Mouse (Mus musculus) embryonic stem cell, embryonic (primary cell): ENCODE measurements around the gene Arl10.

Experiments
- CTCF ChIA-PET, 4 experiments: fragments of 300-600 bp in 2 of 4; fragments of 350-600 bp in 2 of 4; sonication (Branson Sonifier 250); formaldehyde crosslinking; loops; one replicate each; lab custom pipeline; 2022; ENCODE audit warnings: inconsistent platforms in 2 of 4; lab: Charles Lee
- POLR2A ChIA-PET, 4 experiments: fragments of 300-600 bp in 2 of 4; fragments of 350-600 bp in 2 of 4; sonication (Branson Sonifier 250); formaldehyde crosslinking; loops; one replicate each; lab custom pipeline; 2022; ENCODE audit warnings: antibody characterized with exemption in 4 of 4, inconsistent platforms in 1 of 4; lab: Charles Lee

Arl10 gene

DNA sequence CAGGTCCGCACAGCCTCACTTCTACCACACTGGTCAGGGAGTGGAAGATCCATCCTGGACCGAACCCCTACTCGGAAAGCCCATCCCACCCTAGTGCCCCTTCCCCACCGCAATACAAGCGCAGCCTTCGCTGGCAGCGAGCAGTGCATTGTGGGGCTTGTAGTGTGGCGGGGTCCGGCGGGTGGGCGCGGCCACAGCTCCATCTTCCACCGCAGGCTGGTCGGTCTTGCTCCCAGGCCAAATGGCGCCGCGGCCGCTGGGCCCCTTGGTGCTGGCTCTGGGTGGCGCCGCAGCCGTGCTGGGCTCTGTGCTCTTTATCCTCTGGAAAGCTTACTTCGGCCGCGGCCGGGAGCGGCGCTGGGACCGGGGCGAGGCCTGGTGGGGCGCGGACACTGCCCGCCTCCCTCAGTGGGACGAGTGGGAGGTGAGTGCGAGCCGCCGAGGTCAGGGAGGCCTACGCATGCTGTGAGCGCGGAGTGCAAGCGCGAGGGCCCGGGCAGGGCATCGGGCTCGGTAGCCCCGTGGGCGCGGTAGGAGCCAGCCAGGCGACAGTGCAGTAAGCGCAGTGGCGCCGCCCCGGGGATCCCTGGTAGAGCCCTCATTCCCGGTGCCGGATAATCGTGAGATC lies at the start of gene Arl10:
Arl10 (plus strand) TSS at position 162 of the 628 bp plus-strand sequence.
- CTCF ChIA-PET, result interaction anchor here in 3 of 4 experiments (0.5 to 1.5 kb wide), 5 partner anchors 9 to 135 kb away, joined by 3 to 6 read pairs (median 5); partner anchors contain the start of genes 4833439L19Rik (in 1 of the 3), Faf2 (in 1 of the 3), Higd2a (in 1 of the 3) and Nop16 (in 1 of the 3)
- POLR2A ChIA-PET, result interaction anchor here in 3 of 4 experiments (0.6 to 8.8 kb wide), 24 partner anchors 8 to 713 kb away, joined by 3 to 82 read pairs (median 6); partner anchors contain the start of genes 4833439L19Rik (in 3 of the 3), Higd2a (in 3 of the 3), Nop16 (in 3 of the 3) and Cltb (in 1 of the 3)

DNA sequence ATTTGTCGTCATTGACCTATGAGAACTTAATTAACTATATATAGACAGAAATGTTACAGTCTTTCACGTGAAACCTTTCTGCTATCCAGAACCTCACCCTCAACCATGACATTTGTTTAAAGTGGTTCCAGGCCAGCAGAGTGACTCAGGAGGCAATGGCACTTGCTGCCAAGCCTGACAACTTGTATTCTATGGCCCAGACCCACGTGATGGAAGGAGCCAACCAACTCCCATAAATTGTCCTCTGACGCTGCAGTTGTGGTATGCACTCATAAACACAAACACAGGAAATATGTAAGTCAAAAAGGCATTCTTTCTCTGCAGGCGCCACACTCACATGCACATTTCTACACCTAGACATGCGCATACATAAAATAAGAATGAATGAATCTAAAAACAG lies 47.7 kb upstream of the Arl10 start:
- CTCF ChIA-PET, result no interaction called here
- POLR2A ChIA-PET, result interaction anchor here in 1 of 4 experiments (0.5 kb wide), 1 partner anchor 70 kb away, joined by 3 read pairs; no protein-coding TSS in a partner anchor

- ChIA-PET POLR2A (interaction anchor here in 2 of 4 experiments (0.6 to 0.7 kb wide), 2 partner anchors 18 to 100 kb away, joined by 3 read pairs; no protein-coding TSS in a partner anchor), CTCF (interaction anchor here in 1 of 4 experiments (0.8 kb wide), 1 partner anchor 11 kb away, joined by 3 read pairs; no protein-coding TSS in a partner anchor)
Observed at GRCm38 (mm10) chr13:54532134-54532533, 42.7 kb upstream of the Arl10 start.

DNA sequence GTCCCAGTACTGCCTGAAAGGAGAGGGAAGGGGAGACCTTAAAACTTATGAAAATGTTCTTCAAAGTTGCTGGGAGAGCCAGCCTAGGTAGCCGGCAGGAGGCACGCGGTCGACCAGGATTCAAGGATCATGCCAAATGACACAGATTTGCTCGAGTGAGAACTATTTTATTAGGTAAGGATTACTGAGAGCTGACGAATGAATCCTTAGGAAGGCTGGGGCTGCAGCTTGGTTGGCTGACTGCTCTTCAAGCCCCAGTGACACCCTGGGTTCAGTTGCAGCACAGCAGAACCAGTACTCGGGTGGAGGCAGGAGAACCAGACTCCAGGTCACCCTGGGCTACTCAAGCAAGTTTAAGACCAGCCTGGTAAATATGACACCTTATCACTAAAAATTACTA lies 26.8 kb upstream of the Arl10 start:
- POLR2A ChIA-PET, result interaction anchor here in 1 of 4 experiments (0.6 to 1.1 kb wide), 2 partner anchors 14 to 326 kb away, joined by 3 read pairs; no protein-coding TSS in a partner anchor
- CTCF ChIA-PET, result no interaction called here

DNA sequence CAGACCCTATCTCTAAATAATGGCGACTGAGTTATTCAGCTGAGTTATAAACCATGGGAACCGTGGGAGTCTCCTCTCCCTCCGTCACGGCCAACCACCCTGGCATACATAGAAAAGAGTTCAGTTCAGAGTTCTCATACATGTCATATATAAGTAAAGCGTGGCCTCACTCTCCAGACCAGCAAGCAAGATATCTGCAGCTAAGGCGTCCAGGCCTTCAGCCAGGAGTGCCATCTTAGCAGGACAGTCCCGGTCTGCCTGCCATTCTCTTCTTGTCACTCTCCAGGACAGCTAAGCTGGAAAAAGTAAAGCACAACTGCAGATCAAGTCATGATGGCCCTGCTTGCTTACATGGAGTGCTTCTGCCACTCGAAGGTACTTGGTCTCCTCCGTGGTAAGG lies 18.6 kb upstream of the Arl10 start:
- ChIA-PET CTCF (interaction anchor here in 2 of 4 experiments (0.7 to 1.0 kb wide), 2 partner anchors 9 to 501 kb away, joined by 3 to 12 read pairs; partner anchors contain the start of gene 4833439L19Rik (in 1 of the 2)), POLR2A (interaction anchor here in 3 of 4 experiments (0.7 to 1.2 kb wide), 4 partner anchors 9 to 52 kb away, joined by 3 to 4 read pairs (median 4); partner anchors contain the start of genes 4833439L19Rik (in 1 of the 3) and Simc1 (in 1 of the 3))

DNA sequence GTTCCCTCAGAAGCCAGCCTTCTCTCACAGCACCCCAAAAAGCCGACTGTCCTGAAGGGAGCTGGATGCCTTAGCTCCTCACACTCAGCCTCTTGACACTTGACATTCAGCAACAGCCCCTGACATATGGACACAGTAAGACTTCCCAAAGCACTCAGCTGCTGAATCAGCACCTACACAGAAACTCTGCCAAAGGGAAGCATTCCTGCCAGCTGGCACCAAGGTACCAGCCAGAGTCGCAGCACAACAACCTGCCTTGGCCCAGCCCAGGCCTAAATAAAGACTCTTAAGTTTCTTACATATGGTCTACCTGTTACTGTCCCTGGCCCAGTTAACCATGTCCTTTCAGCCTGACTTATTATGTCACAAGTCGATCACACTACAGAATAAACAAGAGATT lies 18.0 kb upstream of the Arl10 start:
- ChIA-PET CTCF (interaction anchor here in 1 of 4 experiments (0.7 to 1.0 kb wide), 2 partner anchors 8 to 184 kb away, joined by 3 to 5 read pairs; partner anchors contain the start of gene 4833439L19Rik), POLR2A (interaction anchor here in 2 of 4 experiments (1.1 to 1.6 kb wide), 4 partner anchors 9 to 53 kb away, joined by 3 to 4 read pairs (median 4); partner anchors contain the start of genes Simc1 (in 2 of the 2), 4833439L19Rik (in 1 of the 2), Higd2a (in 1 of the 2) and Nop16 (in 1 of the 2))

GRCm38 (mm10) chr13:54557652-54558051 lies 17.2 kb upstream of the Arl10 start:
- ChIA-PET CTCF (interaction anchor here in 1 of 4 experiments (0.5 kb wide), 1 partner anchor 185 kb away, joined by 3 read pairs; no protein-coding TSS in a partner anchor), POLR2A (interaction anchor here in 2 of 4 experiments (1.2 to 1.6 kb wide), 3 partner anchors 9 to 54 kb away, joined by 3 to 4 read pairs (median 4); partner anchors contain the start of genes Higd2a (in 1 of the 2), Nop16 (in 1 of the 2) and Simc1 (in 1 of the 2))

DNA sequence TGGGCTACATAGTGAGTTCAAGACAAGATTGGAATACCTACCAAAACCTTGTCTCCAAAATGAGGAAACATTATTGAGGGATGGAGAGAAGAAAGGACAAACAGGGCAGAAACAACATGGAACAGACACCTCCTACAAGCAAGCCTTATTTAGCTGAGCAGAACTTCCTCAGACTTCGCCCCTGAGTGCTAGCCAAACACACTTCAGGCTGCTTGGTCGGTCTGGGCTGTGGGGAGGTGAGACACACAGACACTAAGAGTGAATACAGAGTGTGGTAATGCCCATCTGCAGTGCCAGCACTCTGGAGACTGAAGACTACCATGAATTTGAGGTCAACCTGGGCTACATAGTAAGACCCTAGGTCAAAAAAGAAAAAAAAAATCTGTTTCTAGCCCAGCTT lies 15.2 kb upstream of the Arl10 start:
- POLR2A ChIA-PET, result no interaction called here
- CTCF ChIA-PET, result interaction anchor here in 2 of 4 experiments (0.7 to 1.5 kb wide), 2 partner anchors 112 to 312 kb away, joined by 3 read pairs; no protein-coding TSS in a partner anchor

DNA sequence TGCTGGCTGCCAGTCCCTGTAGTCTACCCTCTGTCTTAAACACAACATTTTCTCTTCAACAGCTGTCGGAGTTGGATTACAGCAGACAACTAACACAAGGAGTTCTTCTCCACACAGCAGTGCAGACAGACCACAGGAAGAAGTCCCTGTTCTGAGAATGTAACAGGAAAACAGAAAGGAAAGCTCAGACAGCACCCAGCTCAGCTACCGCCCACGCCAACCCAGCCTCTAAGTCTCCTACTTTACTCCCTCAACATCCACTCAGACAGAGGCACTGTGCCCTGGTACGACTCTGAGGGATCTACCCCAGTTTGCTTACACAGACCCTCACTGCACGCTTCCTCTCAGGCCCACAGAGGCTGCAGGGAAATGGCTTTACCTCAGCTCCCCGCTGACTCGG lies 14.2 kb upstream of the Arl10 start:
- CTCF ChIA-PET, result no interaction called here
- POLR2A ChIA-PET, result no interaction called here

DNA sequence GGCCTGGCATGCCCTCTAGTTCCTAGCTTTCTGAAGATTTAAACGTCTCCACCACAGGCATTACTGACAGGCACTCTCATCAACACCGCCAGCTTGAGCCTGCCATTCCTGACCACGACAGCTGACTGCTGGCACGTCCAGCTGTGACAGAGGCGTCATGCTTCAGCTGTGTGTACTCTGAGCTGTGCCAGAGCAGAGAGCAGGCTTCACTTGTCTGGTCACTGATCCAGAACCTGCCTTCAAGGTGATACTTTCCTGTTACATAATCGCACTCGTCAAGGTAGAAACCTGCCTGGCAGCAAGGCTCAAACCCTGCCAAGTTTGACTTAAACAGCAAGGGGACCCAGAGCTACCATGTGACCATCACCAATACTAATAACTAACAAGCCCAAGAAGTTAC lies 12.3 kb upstream of the Arl10 start:
- ChIA-PET POLR2A (interaction anchor here in 2 of 4 experiments (1.0 to 2.0 kb wide), 8 partner anchors 8 to 58 kb away, joined by 3 to 6 read pairs (median 4); partner anchors contain the start of genes Higd2a (in 1 of the 2), Nop16 (in 1 of the 2) and Simc1 (in 1 of the 2)), CTCF (interaction anchor here in 2 of 4 experiments (0.7 to 1.0 kb wide), 2 partner anchors 13 to 42 kb away, joined by 3 read pairs; no protein-coding TSS in a partner anchor)

DNA sequence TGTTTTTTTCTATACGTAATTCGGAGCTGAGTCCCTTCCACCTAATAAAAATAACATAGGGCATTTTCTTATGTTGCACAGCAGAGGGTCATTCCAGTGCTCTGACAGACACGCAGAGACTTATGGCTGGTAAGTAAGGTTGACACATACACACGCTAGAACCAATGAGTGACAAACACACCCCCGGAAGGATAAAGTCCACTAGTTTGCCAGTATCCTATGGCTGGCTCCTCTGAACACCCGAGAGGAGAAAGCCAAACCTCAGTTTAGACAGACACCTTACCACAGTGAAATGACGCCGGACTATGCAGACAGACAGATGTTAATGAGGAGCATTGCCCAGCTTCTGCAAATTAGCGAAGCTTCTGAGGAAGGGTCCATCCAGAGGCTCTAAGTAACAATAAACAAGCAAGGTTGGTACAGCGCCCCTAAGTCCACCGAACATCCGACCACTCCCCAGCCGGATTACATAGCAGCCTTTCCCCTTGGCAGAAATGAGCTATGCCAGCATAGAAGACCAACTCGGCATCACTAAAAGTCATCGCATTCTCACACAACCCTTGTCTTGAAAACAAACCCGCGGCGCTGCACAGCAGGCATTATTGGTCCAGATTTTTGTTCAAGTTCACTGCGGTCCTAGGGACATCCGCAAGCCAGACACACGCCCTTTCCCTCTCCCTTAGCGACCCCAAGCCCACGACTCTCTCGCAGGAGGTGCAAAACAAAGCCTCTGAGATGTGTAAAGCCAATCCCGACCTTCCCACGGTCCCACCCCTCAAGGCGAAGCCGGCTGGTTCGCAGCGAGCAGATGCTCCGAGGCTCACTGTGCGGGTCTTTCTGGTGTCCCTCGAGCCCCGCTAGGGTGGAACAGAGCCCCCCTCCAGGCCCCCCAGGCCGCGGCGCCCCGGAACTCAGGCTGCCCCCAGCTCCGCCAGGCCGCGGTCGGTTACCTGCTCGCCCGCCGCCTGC lies 10.3 kb upstream of the Arl10 start:
- ChIA-PET CTCF (interaction anchor here in 1 of 4 experiments (1.2 to 1.6 kb wide), 5 partner anchors 8 to 192 kb away, joined by 3 to 8 read pairs (median 3); partner anchors contain the start of gene Faf2), POLR2A (interaction anchor here in 3 of 4 experiments (0.6 to 6.1 kb wide), 15 partner anchors 10 to 217 kb away, joined by 3 to 40 read pairs (median 4); partner anchors contain the start of genes Arl10 (in 3 of the 3), Simc1 (in 2 of the 3), Higd2a (in 1 of the 3) and Nop16 (in 1 of the 3))

DNA sequence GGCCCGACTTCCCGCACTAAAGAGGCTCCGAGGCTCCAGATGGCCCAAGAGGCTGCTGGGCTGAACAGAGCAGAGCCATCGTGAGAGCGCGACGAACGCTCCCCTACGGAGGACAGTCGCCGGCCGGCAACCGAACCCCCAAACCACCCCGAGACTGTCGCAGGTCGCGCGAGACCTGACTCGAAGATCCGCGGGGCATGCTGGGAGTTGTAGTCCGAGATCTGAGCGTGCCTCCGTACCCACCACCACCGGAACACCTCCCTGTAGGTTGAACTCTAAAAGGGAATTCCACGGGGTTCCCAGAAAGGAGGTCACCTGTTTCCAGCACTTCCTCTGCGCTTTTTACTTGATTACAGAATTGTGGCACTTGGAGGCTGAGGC lies 9.6 kb upstream of the Arl10 start, which contains the start of gene 4833439L19Rik:
4833439L19Rik (minus strand) TSS at position 235 of the 381 bp plus-strand sequence.
- CTCF ChIA-PET, result interaction anchor here in 3 of 4 experiments (0.6 to 1.9 kb wide), 15 partner anchors 9 to 319 kb away, joined by 3 to 8 read pairs (median 5); partner anchors contain the start of genes Arl10 (in 1 of the 3), Faf2 (in 1 of the 3), Higd2a (in 1 of the 3) and Nop16 (in 1 of the 3)
- POLR2A ChIA-PET, result interaction anchor here in 3 of 4 experiments (1.0 to 6.1 kb wide), 16 partner anchors 9 to 129 kb away, joined by 3 to 40 read pairs (median 4); partner anchors contain the start of genes Arl10 (in 3 of the 3), Simc1 (in 2 of the 3), Higd2a (in 1 of the 3) and Nop16 (in 1 of the 3)

- ChIA-PET CTCF (interaction anchor here in 3 of 4 experiments (0.5 to 1.9 kb wide), 21 partner anchors 9 to 319 kb away, joined by 3 to 8 read pairs (median 3); partner anchors contain the start of genes Arl10 (in 1 of the 3), Faf2 (in 1 of the 3), Higd2a (in 1 of the 3) and Nop16 (in 1 of the 3)), POLR2A (interaction anchor here in 3 of 4 experiments (0.6 to 6.1 kb wide), 19 partner anchors 9 to 1307 kb away, joined by 3 to 40 read pairs (median 4); partner anchors contain the start of genes Arl10 (in 3 of the 3), Higd2a (in 2 of the 3), Nop16 (in 2 of the 3) and Rnf44 (in 1 of the 3))
Observed at GRCm38 (mm10) chr13:54565594-54566345, 9.0 kb upstream of the Arl10 start.

DNA sequence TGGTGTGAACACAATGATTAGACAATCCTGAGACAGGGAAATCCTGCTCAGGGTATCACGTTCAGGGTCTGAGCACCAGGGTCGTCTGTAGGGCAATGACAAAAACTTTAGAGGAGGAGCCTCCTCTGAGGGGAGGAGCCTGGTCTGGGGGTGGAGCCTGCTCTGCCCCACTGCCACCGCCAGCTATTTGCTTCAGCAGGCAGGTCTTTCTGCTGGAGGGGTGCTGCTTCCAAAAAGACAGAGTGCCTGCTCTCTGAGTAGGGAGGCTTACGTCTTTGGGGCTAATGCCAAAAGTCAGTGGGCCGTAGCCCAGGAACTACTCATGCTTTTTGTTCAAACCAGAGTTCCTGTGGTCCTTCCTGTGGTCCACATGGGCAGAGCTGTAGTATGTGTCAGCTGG lies 6.4 kb upstream of the Arl10 start:
- ChIA-PET POLR2A (interaction anchor here (0.6 to 6.1 kb wide), 22 partner anchors 9 to 721 kb away, joined by 3 to 40 read pairs (median 4); partner anchors contain the start of genes Higd2a (in 3 of the 4), Nop16 (in 3 of the 4), Rnf44 (in 1 of the 4) and Simc1 (in 1 of the 4)), CTCF (interaction anchor here in 2 of 4 experiments (0.5 to 1.4 kb wide), 3 partner anchors 46 to 720 kb away, joined by 3 to 10 read pairs (median 6); no protein-coding TSS in a partner anchor)

GRCm38 (mm10) chr13:54569282-54569681 lies 5.5 kb upstream of the Arl10 start:
- ChIA-PET POLR2A (interaction anchor here (0.6 to 6.1 kb wide), 15 partner anchors 9 to 103 kb away, joined by 3 to 40 read pairs (median 5); partner anchors contain the start of genes Higd2a (in 3 of the 4), Nop16 (in 3 of the 4), Faf2 (in 1 of the 4) and Simc1 (in 1 of the 4)), CTCF (interaction anchor here in 1 of 4 experiments (1.0 kb wide), 1 partner anchor 50 kb away, joined by 3 read pairs; no protein-coding TSS in a partner anchor)
